In genomic region chr17:20946026-20946565, GRCm38 (mm10) we compare ENCODE assay signal across 9 mouse cellular contexts. TPM values are rescaled to one million over a fixed set of nuclear protein-coding genes. Genes with fewer than 3 reads are reported as not detected.
DNase-seq lines count a peak whose midpoint lies in the region; ATAC-seq and TF ChIP-seq lines count a peak whose summit lies in the region.
"Had no signal": no experiment of that assay in that cellular context is flagged by ENCODE, and none has a peak within 500 bp of the region (broad histone marks: within the 10 kb centered on the region; RNA-seq: fewer than 3 reads in every experiment).

No protein-coding gene starts in this region.

- no peak for ATAC-seq in heart, embryonic 16.5 days (replicated peaks; ENCODE audit: extremely low read depth, insufficient read depth, low FRiP score)
- ATAC-seq in limb, embryonic 15.5 days (ENCODE audit: insufficient number of reproducible peaks, low FRiP score, low TSS enrichment, low read depth) = no peak
- ATAC-seq in stomach, embryonic 14.5 days (ENCODE audit: insufficient number of reproducible peaks, insufficient read depth, low FRiP score, low read depth) = no peak
- no peak for ATAC-seq in megakaryocyte-erythroid progenitor cell, adult 5-6 weeks (replicated peaks; ENCODE audit: low FRiP score, low TSS enrichment, poor library complexity, severe bottlenecking)

- no peaks in the 10 kb centered on the region for H3K36me3 ChIP-seq in thymus, adult 2 months (ENCODE audit: control insufficient read depth, insufficient read depth, low read length)
- no peaks in the 10 kb centered on the region for H3K36me3 ChIP-seq in heart, embryonic 16.5 days (ENCODE audit: control insufficient read depth, insufficient read depth)
- H3K36me3 ChIP-seq in limb, embryonic 15.5 days = peaks cover under 1% of the 10 kb centered on the region; the same call in 1 of the 2 replicates
- H3K36me3 ChIP-seq in stomach, embryonic 14.5 days (ENCODE audit: control insufficient read depth, insufficient read depth, low read length) = no peaks in the 10 kb centered on the region

- 0 out of 2 replicates have a peak, but pooled peaks cover 2% of the 10 kb centered on the region for H3K4me1 ChIP-seq in thymus, adult 2 months (replicated peaks; ENCODE audit: control insufficient read depth, insufficient read depth, low read length)
- H3K4me1 ChIP-seq in heart, embryonic 16.5 days (ENCODE audit: control insufficient read depth, insufficient read depth, low read length) = peaks cover 31% of the 10 kb centered on the region
- H3K4me1 ChIP-seq in limb, embryonic 15.5 days = peaks cover 22% of the 10 kb centered on the region
- peaks cover 14% of the 10 kb centered on the region for H3K4me1 ChIP-seq in stomach, embryonic 14.5 days (ENCODE audit: control insufficient read depth, insufficient read depth, low read length)

- peak overlapping the region; percentile 68 for H3K4me2 ChIP-seq in heart, embryonic 16.5 days (ENCODE audit: low read depth, low read length)
- peak overlapping the region; percentile 58 for H3K4me2 ChIP-seq in limb, embryonic 15.5 days
- peak overlapping the region; percentile 75 for H3K4me2 ChIP-seq in stomach, embryonic 14.5 days (replicated peaks; ENCODE audit: low read depth, low read length)

- WGBS in thymus, adult 2 months = under 1% methylated on average over 13 of the region's 13 CpGs
- WGBS in heart, embryonic 16.5 days = under 1% methylated on average over 13 of the region's 13 CpGs
- 0% methylated on average over 13 of the region's 13 CpGs for WGBS in limb, embryonic 15.5 days
- WGBS in stomach, embryonic 14.5 days = under 1% methylated on average over 13 of the region's 13 CpGs

- peak; percentile 19 to 20 for DNase-seq in adrenal gland, postnatal 36 days
- no peak for DNase-seq in adrenal gland, postnatal 4 days (ENCODE audit: low spot score in 2 of 2)
- peak; percentile 14 for DNase-seq in thymus, adult 2 months
- no peak for DNase-seq in thymus, postnatal 0 days (ENCODE audit: low spot score)

- H3K9me3 ChIP-seq in heart, embryonic 16.5 days (replicated peaks; ENCODE audit: control insufficient read depth, low read length) = no peaks in the 10 kb centered on the region
- no peaks in the 10 kb centered on the region for H3K9me3 ChIP-seq in limb, embryonic 15.5 days
- no peaks in the 10 kb centered on the region for H3K9me3 ChIP-seq in stomach, embryonic 14.5 days (ENCODE audit: control insufficient read depth, low read depth, low read length)

- H3K27me3 ChIP-seq in thymus, adult 2 months (ENCODE audit: control insufficient read depth, insufficient read depth, low read length) = no peaks in the 10 kb centered on the region
- H3K27me3 ChIP-seq in heart, embryonic 16.5 days (ENCODE audit: control insufficient read depth, insufficient read depth, low read length) = no peaks in the 10 kb centered on the region
- H3K27me3 ChIP-seq in limb, embryonic 15.5 days = no peaks in the 10 kb centered on the region
- no peaks in the 10 kb centered on the region for H3K27me3 ChIP-seq in stomach, embryonic 14.5 days (ENCODE audit: control insufficient read depth, insufficient read depth, low read length)
- H3K27me3 ChIP-seq: Patski had no signal

- H3K9ac ChIP-seq in heart, embryonic 16.5 days (ENCODE audit: low read length) = peak overlapping the region; percentile 75
- peak overlapping the region; percentile 64 for H3K9ac ChIP-seq in limb, embryonic 15.5 days
- peak overlapping the region; percentile 82 for H3K9ac ChIP-seq in stomach, embryonic 14.5 days (replicated peaks; ENCODE audit: low read depth, low read length)

- TF ChIP-seq POLR2A in thymus, adult 2 months (IDR thresholded peaks at IDR 0.05; ENCODE audit: control insufficient read depth, extremely low read depth, insufficient read depth, low read length, poor library complexity) = no peak

- no peak for TF ChIP-seq CTCF in thymus, adult 2 months (IDR thresholded peaks at IDR 0.05; ENCODE audit: borderline replicate concordance, control insufficient read depth, extremely low read depth, insufficient read depth, low read length, poor library complexity)

- peak overlapping the region; percentile 86 for H3K4me3 ChIP-seq in thymus, adult 2 months (ENCODE audit: control insufficient read depth, insufficient read depth, low read length)
- peak overlapping the region; percentile 81 for H3K4me3 ChIP-seq in heart, embryonic 16.5 days (ENCODE audit: low read length)
- peak overlapping the region; percentile 67 for H3K4me3 ChIP-seq in limb, embryonic 15.5 days
- peak overlapping the region; percentile 71 for H3K4me3 ChIP-seq in stomach, embryonic 14.5 days (ENCODE audit: low read depth, low read length)

- peak overlapping the region; percentile 86 for H3K27ac ChIP-seq in thymus, adult 2 months (ENCODE audit: control insufficient read depth, insufficient read depth, low read length)
- peak overlapping the region; percentile 88 for H3K27ac ChIP-seq in heart, embryonic 16.5 days (ENCODE audit: low read length)
- H3K27ac ChIP-seq in limb, embryonic 15.5 days = peak overlapping the region; percentile 99
- H3K27ac ChIP-seq in stomach, embryonic 14.5 days (ENCODE audit: low read length) = peak overlapping the region; percentile 92

RNA-seq across cellular contexts. Expression of gene Ppp2r1a, which starts 1.0 kb away (rescaled TPM):
- 100 to 1,000 TPM; 261 to 332 TPM for total RNA-seq in adrenal gland, postnatal 36 days (2021)
- total RNA-seq in adrenal gland, postnatal 4 days (2021) = 100 to 1,000 TPM; 340 to 365 TPM
- 224 and 227 TPM in 2 replicates for polyA plus RNA-seq in thymus, adult 2 months (2012; rRNA removed)
- 224 and 228 TPM in 2 replicates for polyA plus RNA-seq in thymus, postnatal 0 days (2015; fragmentation: Nextera tagmentation; extraction: Ambion mirVana)
- 349 and 354 TPM in 2 replicates for polyA plus RNA-seq in heart, embryonic 16.5 days (2015; fragmentation: Nextera tagmentation; extraction: Ambion mirVana)
- polyA plus RNA-seq in limb, embryonic 15.5 days (2015; fragmentation: Nextera tagmentation; extraction: Ambion mirVana) = 340 and 361 TPM in 2 replicates
- 429 and 450 TPM in 2 replicates for polyA plus RNA-seq in stomach, embryonic 14.5 days (2014; fragmentation: Nextera tagmentation; extraction: Ambion mirVana)
- 255 and 359 TPM in 2 replicates for total RNA-seq in megakaryocyte-erythroid progenitor cell, adult 5-6 weeks (2014; fragmentation: Nextera tagmentation)
- 156 and 200 TPM in 2 replicates for total RNA-seq in megakaryocyte-erythroid progenitor cell, adult 5-6 weeks (2017)

RNA-seq across cellular contexts. Expression of gene Vmn1r232, which starts 26.6 kb away (rescaled TPM):
- total RNA-seq in adrenal gland, postnatal 36 days (2021) = not detected
- not detected for total RNA-seq in adrenal gland, postnatal 4 days (2021)
- not detected in 2 replicates for polyA plus RNA-seq in thymus, adult 2 months (2012; rRNA removed)
- polyA plus RNA-seq in thymus, postnatal 0 days (2015; fragmentation: Nextera tagmentation; extraction: Ambion mirVana) = not detected in 2 replicates
- not detected in 2 replicates for polyA plus RNA-seq in heart, embryonic 16.5 days (2015; fragmentation: Nextera tagmentation; extraction: Ambion mirVana)
- not detected in 2 replicates for polyA plus RNA-seq in limb, embryonic 15.5 days (2015; fragmentation: Nextera tagmentation; extraction: Ambion mirVana)
- polyA plus RNA-seq in stomach, embryonic 14.5 days (2014; fragmentation: Nextera tagmentation; extraction: Ambion mirVana) = not detected in 2 replicates
- total RNA-seq in megakaryocyte-erythroid progenitor cell, adult 5-6 weeks (2014; fragmentation: Nextera tagmentation) = not detected in 2 replicates
- not detected in 2 replicates for total RNA-seq in megakaryocyte-erythroid progenitor cell, adult 5-6 weeks (2017)
- polyA plus RNA-seq: Patski had no signal

RNA-seq across cellular contexts. Expression of gene Vmn1r231, which starts 41.2 kb away (rescaled TPM):
- not detected for total RNA-seq in adrenal gland, postnatal 36 days (2021)
- total RNA-seq in adrenal gland, postnatal 4 days (2021) = not detected
- polyA plus RNA-seq in thymus, adult 2 months (2012; rRNA removed) = not detected in 2 replicates
- not detected in 2 replicates for polyA plus RNA-seq in thymus, postnatal 0 days (2015; fragmentation: Nextera tagmentation; extraction: Ambion mirVana)
- not detected in 2 replicates for polyA plus RNA-seq in heart, embryonic 16.5 days (2015; fragmentation: Nextera tagmentation; extraction: Ambion mirVana)
- not detected in 2 replicates for polyA plus RNA-seq in limb, embryonic 15.5 days (2015; fragmentation: Nextera tagmentation; extraction: Ambion mirVana)
- polyA plus RNA-seq in stomach, embryonic 14.5 days (2014; fragmentation: Nextera tagmentation; extraction: Ambion mirVana) = not detected in 2 replicates
- total RNA-seq in megakaryocyte-erythroid progenitor cell, adult 5-6 weeks (2014; fragmentation: Nextera tagmentation) = not detected in 2 replicates
- not detected in 2 replicates for total RNA-seq in megakaryocyte-erythroid progenitor cell, adult 5-6 weeks (2017)
- polyA plus RNA-seq: Patski had no signal

RNA-seq across cellular contexts. Expression of gene Vmn1r233, which starts 50.2 kb away (rescaled TPM):
- total RNA-seq in adrenal gland, postnatal 36 days (2021) = not detected
- not detected for total RNA-seq in adrenal gland, postnatal 4 days (2021)
- polyA plus RNA-seq in thymus, adult 2 months (2012; rRNA removed) = not detected in 2 replicates
- polyA plus RNA-seq in thymus, postnatal 0 days (2015; fragmentation: Nextera tagmentation; extraction: Ambion mirVana) = not detected in 2 replicates
- polyA plus RNA-seq in heart, embryonic 16.5 days (2015; fragmentation: Nextera tagmentation; extraction: Ambion mirVana) = not detected in 2 replicates
- polyA plus RNA-seq in limb, embryonic 15.5 days (2015; fragmentation: Nextera tagmentation; extraction: Ambion mirVana) = not detected in 2 replicates
- not detected in 2 replicates for polyA plus RNA-seq in stomach, embryonic 14.5 days (2014; fragmentation: Nextera tagmentation; extraction: Ambion mirVana)
- total RNA-seq in megakaryocyte-erythroid progenitor cell, adult 5-6 weeks (2014; fragmentation: Nextera tagmentation) = not detected in 2 replicates
- not detected in 2 replicates for total RNA-seq in megakaryocyte-erythroid progenitor cell, adult 5-6 weeks (2017)
- polyA plus RNA-seq: Patski had no signal

Comparison
In these comparisons a context has a peak if more than half of its experiments do, and no peak if none do; other contexts are left out.
1. DNase-seq: peak in adrenal gland, postnatal 36 days (2 of 2) and thymus, adult 2 months (single experiment); none in adrenal gland, postnatal 4 days (0 of 2) and thymus, postnatal 0 days (single experiment).
2. Peak in every context shown above with its lines, with median percentiles within 50 percentile points of each other: H3K27ac ChIP-seq, H3K4me3 ChIP-seq, H3K4me2 ChIP-seq and H3K9ac ChIP-seq.